Mouse (Mus musculus): ENCODE data around the gene Brip1. TPM values are rescaled to one million over a fixed set of nuclear protein-coding genes. Genes with fewer than 3 reads are reported as not detected.

The Brip1 gene
- polyA plus RNA-seq, 1 experiment from 2014 or later = 6.1 TPM

- H3K27me3 ChIP-seq = 0 out of 2 replicates have a peak, but pooled peaks cover 3% of the 10 kb centered on the region
- H3K9ac ChIP-seq = no peak overlapping the region
- WGBS = 72% methylated on average over 2 of the region's 2 CpGs
- peaks cover 10% of the 10 kb centered on the region for H3K4me1 ChIP-seq
- H3K36me3 ChIP-seq (ENCODE audit: poor library complexity, severe bottlenecking) = no peaks in the 10 kb centered on the region
- H3K27ac ChIP-seq = no peak overlapping the region
- no peak overlapping the region for H3K4me3 ChIP-seq
- no peaks in the 10 kb centered on the region for H3K9me3 ChIP-seq (replicated peaks)
- no peak overlapping the region for H3K4me2 ChIP-seq
- no peak for ATAC-seq
Measured at GRCm38 (mm10) chr11:86013087-86013486, 187.9 kb downstream of the Brip1 start.

DNA sequence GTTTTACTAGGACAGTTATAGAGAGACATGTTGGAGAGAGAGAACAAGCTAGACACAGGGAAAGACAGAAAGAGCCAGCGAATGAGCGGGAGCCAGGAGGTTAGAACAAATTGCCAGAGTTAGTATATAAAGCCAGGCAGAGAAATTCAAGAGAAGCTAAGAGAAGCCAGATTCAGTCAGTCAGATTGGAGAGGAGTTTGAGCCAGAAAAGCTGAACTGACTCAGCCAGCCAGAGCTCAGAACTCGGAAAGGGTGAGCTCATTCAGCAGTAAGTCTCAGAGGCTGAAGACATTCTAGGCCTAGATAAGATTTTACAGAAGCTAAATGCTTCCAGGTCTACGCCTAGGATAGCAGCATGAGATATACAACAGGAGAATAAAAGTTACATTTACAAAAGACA lies 190.5 kb downstream of the Brip1 start:
- Histone ChIP-seq H3K27me3 (0 out of 2 replicates have a peak, but pooled peaks cover 5% of the 10 kb centered on the region), H3K4me1 (no peaks in the 10 kb centered on the region), H3K9me3 (replicated peaks) (no peaks in the 10 kb centered on the region), H3K9ac (no peak overlapping the region), H3K4me2 (no peak overlapping the region), H3K4me3 (no peak overlapping the region), H3K27ac (no peak overlapping the region), H3K36me3 (ENCODE audit: poor library complexity, severe bottlenecking) (no peaks in the 10 kb centered on the region)
- WGBS = 97% methylated on average over 4 of the region's 4 CpGs
- ATAC-seq = no peak

GRCm38 (mm10) chr11:86008211-86008905 lies 192.6 kb downstream of the Brip1 start:
- Histone ChIP-seq H3K27ac (no peak overlapping the region), H3K27me3 (0 out of 2 replicates have a peak, but pooled peaks cover 7% of the 10 kb centered on the region), H3K4me2 (no peak overlapping the region), H3K9me3 (replicated peaks) (no peaks in the 10 kb centered on the region), H3K4me3 (no peak overlapping the region), H3K4me1 (no peaks in the 10 kb centered on the region), H3K9ac (no peak overlapping the region), H3K36me3 (ENCODE audit: poor library complexity, severe bottlenecking) (no peaks in the 10 kb centered on the region)
- ATAC-seq = no peak
- 57% methylated on average over 10 of the region's 10 CpGs for WGBS

Other genes with a start within 250 kb of the Brip1 start
- gene Ints2, start 56.4 kb upstream of the Brip1 start, polyA plus RNA-seq (2015; fragmentation: Nextera tagmentation; extraction: Ambion mirVana) = 34.2 and 37.5 TPM in 2 replicates
- gene Med13, start 156.4 kb upstream of the Brip1 start, polyA plus RNA-seq (2015; fragmentation: Nextera tagmentation; extraction: Ambion mirVana) = 12.4 and 13.4 TPM in 2 replicates

All from forebrain, embryonic 13.5 days (tissue).